Mouse (Mus musculus): ENCODE measurements around the gene Dcdc2a.

DNA sequence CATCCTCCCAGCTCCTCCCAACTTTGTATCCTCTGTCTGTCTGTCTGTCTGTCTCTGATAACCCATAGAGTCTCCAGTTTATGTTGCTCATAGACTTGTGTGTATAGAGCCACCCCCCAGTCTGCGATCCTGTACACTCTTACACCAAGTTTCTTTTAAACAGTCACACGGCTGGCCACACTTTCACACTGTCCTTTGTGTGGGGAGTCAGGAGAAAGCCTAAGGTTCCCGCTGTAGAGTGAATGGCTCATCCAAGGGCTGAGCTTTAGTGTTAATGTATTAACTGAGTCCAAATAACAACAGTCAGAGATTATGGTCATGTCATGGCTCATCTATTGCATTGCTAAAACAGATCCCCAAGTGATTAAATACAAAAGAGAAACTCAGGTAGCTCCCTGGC, 87.3 kb downstream of the Dcdc2a start:
- TF ChIP-seq CTCF (IDR thresholded peaks at IDR 0.05; ENCODE audit: low read depth) (no peak), EP300 (optimal IDR thresholded peaks at IDR 0.05) (no peak)

Measured in stomach, postnatal 0 days (tissue).